Mouse (Mus musculus): ENCODE measurements around the gene Ptgr2.

DNA sequence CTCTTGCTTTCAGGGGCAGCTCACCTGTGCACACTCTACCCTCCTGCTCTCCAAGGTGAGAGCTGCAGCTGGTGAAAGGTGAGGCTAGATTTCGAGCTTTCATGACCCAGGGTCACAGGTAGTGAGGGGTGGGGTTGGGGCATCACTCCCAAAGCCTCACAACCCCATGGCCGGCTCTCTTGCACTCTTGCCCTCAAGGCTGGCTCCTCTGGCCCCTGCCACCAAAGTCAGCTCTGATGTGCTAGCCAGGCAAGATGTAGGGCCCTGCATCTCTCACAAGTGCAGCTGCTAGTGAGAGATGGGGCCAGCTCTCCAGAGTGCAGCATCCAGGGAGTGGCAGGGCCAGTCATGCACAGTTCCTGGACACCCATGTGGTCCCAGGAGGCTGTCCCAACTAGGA lies 17.8 kb upstream of the Ptgr2 start:
- TF ChIP-seq CTCF (IDR thresholded peaks at IDR 0.05; ENCODE audit: low read depth) (no peak), EP300 (IDR thresholded peaks at IDR 0.05; ENCODE audit: low read depth) (no peak)

Measured in liver, postnatal 0 days (tissue).